Mouse (Mus musculus) c-Kit-positive CD71-negative TER-119-negative erythroid progenitor cells, embryonic 14.5 days (primary cell): ENCODE measurements around the gene Nfe2.

Experiments used
- DNase-seq: peaks from one replicate; pipeline ENCODE4 v3.0.0-alpha.2; 2013; ENCODE audit warnings: low read depth

Gene Nfe2

GRCm38 (mm10) chr15:103257790-103258728 lies at the start of gene Nfe2:
Nfe2 (minus strand) TSS chr15:103258403.
- DNase-seq, result peak; percentile 94

GRCm38 (mm10) chr15:103307125-103307524 lies 48.9 kb upstream of the Nfe2 start:
- DNase-seq, result peak; percentile 99

- no peak for DNase-seq
Observed at GRCm38 (mm10) chr15:103305792-103306645, 47.8 kb upstream of the Nfe2 start.

GRCm38 (mm10) chr15:103305070-103305678 lies 47.0 kb upstream of the Nfe2 start:
- peak; percentile 76 for DNase-seq

- DNase-seq, result no peak
Observed at GRCm38 (mm10) chr15:103304616-103304969, 46.4 kb upstream of the Nfe2 start.

GRCm38 (mm10) chr15:103303916-103304615 lies 45.9 kb upstream of the Nfe2 start:
- DNase-seq, result no peak

- no peak for DNase-seq
Observed at GRCm38 (mm10) chr15:103302341-103303021, 44.3 kb upstream of the Nfe2 start.

GRCm38 (mm10) chr15:103301547-103302340 lies 43.5 kb upstream of the Nfe2 start:
- no peak for DNase-seq

GRCm38 (mm10) chr15:103301046-103301445 lies 42.8 kb upstream of the Nfe2 start:
- no peak for DNase-seq

GRCm38 (mm10) chr15:103300560-103300959 lies 42.4 kb upstream of the Nfe2 start:
- no peak for DNase-seq

- no peak for DNase-seq
Observed at GRCm38 (mm10) chr15:103300067-103300471, 41.9 kb upstream of the Nfe2 start.

GRCm38 (mm10) chr15:103299644-103300043 lies 41.4 kb upstream of the Nfe2 start:
- no peak for DNase-seq

GRCm38 (mm10) chr15:103298861-103299616 lies 40.8 kb upstream of the Nfe2 start:
- no peak for DNase-seq

- no peak for DNase-seq
Observed at GRCm38 (mm10) chr15:103298026-103298425, 39.8 kb upstream of the Nfe2 start.

GRCm38 (mm10) chr15:103297313-103297712 lies 39.1 kb upstream of the Nfe2 start:
- DNase-seq, result no peak

GRCm38 (mm10) chr15:103295851-103296250 lies 37.6 kb upstream of the Nfe2 start:
- no peak for DNase-seq

GRCm38 (mm10) chr15:103294649-103295048 lies 36.4 kb upstream of the Nfe2 start:
- DNase-seq, result no peak

- no peak for DNase-seq
Observed at GRCm38 (mm10) chr15:103293375-103293774, 35.2 kb upstream of the Nfe2 start.

- no peak for DNase-seq
Observed at GRCm38 (mm10) chr15:103292673-103293345, 34.6 kb upstream of the Nfe2 start.
